Mouse (Mus musculus) intestine, embryonic 16.5 days (tissue): Measurements from ENCODE around the gene Zmym4. TPM values are rescaled to one million over a fixed set of nuclear protein-coding genes. Genes with fewer than 3 reads are reported as not detected.
"Not testable (repeated sequence)": the region's sequence is repeated elsewhere in the genome, so short reads cannot be mapped to it uniquely, and the experiment has no call there.

Source experiments
- ATAC-seq: fragments of 200-750 bp; cut with Nextera tagmentation; 2 replicates; pipeline ENCODE4 v1.8.0; 2017; ENCODE audit warnings: moderate TSS enrichment, moderate library complexity
- H3K27ac ChIP-seq: fragments of 300-500 bp; sonication (generic); 2 replicates; pipeline ENCODE4 v1.5.1; 2014; ENCODE audit warnings: mild to moderate bottlenecking, low read length
- H3K27me3 ChIP-seq: fragments of 300-500 bp; sonication (generic); replicated peaks from 2 replicates; pipeline ENCODE4 v1.6.1; 2014; ENCODE audit warnings: low read length, control low read depth, mixed read lengths; ENCODE audit not compliant: control insufficient read depth, insufficient read depth
- H3K36me3 ChIP-seq: fragments of 300-500 bp; sonication (generic); 2 replicates; pipeline ENCODE4 v1.6.1; 2014; ENCODE audit warnings: low read length, control low read depth; ENCODE audit not compliant: control insufficient read depth, insufficient read depth
- H3K4me1 ChIP-seq: fragments of 300-500 bp; sonication (generic); 2 replicates; pipeline ENCODE4 v1.6.1; 2014; ENCODE audit warnings: low read length, control low read depth, mixed read lengths; ENCODE audit not compliant: control insufficient read depth, insufficient read depth
- H3K4me2 ChIP-seq: fragments of 300-500 bp; sonication (generic); 2 replicates; pipeline ENCODE4 v1.6.1; 2014; ENCODE audit warnings: low read depth, low read length, control low read depth
- H3K4me3 ChIP-seq: fragments of 300-500 bp; sonication (generic); 2 replicates; pipeline ENCODE4 v1.5.1; 2014; ENCODE audit warnings: mild to moderate bottlenecking, low read length
- H3K9ac ChIP-seq: fragments of 300-500 bp; sonication (generic); 2 replicates; pipeline ENCODE4 v1.6.1; 2014; ENCODE audit warnings: low read depth, low read length
- H3K9me3 ChIP-seq: fragments of 300-500 bp; sonication (generic); 2 replicates; pipeline ENCODE4 v1.6.1; 2016; ENCODE audit warnings: low read length, control low read depth; ENCODE audit not compliant: control insufficient read depth
- WGBS: fragments of 180-500 bp; shearing (Covaris S2); extraction: QIAGEN DNeasy Blood & Tissue Kit; methylation state at CpG from one replicate; pipeline ENCODE4 v1.1.7; 2014; 5-methylcytosine and 5-hydroxymethylcytosine counted together
- polyA plus RNA-seq: library from polyadenylated mRNA; unstranded; fragments of >200 nt; fragmentation: Nextera tagmentation; extraction: Ambion mirVana; gene quantifications from 2 replicates; pipeline ENCODE4 v1.2.1, GENCODE M21; 2015

Gene Zmym4
- 10.1 and 10.7 TPM in 2 replicates for polyA plus RNA-seq

GRCm38 (mm10) chr4:126967864-126968821, at the start of gene Zmym4:
Gene Zmym4 (minus strand): TSS chr4:126968135.
- Histone ChIP-seq H3K36me3 (no peaks in the 10 kb centered on the region), H3K9ac (peak within 1 kb of the TSS; percentile 99), H3K27ac (peak within 1 kb of the TSS; percentile 92), H3K4me2 (peak within 1 kb of the TSS; percentile 76), H3K9me3 (no peaks in the 10 kb centered on the region), H3K27me3 (no peaks in the 10 kb centered on the region), H3K4me1 (no peaks in the 10 kb centered on the region), H3K4me3 (peak within 1 kb of the TSS; percentile 93)
- WGBS: 6% methylated on average over 52 of the region's 54 CpGs
- peak; percentile 98 for ATAC-seq

DNA sequence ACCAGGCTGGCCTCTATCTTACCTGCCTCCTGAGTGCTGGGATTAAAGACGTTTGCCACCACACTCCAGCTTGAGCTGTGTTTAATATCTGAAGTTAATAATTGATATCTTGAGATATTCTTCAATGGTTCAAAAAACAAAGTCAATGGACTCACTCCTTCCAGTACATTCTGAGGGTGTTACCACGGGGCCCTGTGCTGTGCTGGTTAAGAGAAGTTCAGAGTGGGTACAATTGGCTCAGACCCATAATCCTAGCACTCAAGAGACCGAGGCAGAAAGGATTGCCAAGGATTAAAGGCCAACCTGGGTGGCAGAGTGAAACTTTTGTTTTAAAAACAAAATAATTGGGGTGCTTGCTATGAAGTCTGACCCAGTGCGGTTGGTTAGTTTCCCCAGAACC, 48.4 kb upstream of the Zmym4 start:
- Histone ChIP-seq H3K4me1 (peaks cover 4% of the 10 kb centered on the region; the same call in 1 of the 2 replicates), H3K27ac (no peak overlapping the region), H3K36me3 (no peaks in the 10 kb centered on the region), H3K27me3 (no peaks in the 10 kb centered on the region), H3K9ac (no peak overlapping the region), H3K9me3 (no peaks in the 10 kb centered on the region), H3K4me3 (no peak overlapping the region), H3K4me2 (no peak overlapping the region)
- 79% methylated on average over 4 of the region's 4 CpGs for WGBS
- no peak for ATAC-seq

DNA sequence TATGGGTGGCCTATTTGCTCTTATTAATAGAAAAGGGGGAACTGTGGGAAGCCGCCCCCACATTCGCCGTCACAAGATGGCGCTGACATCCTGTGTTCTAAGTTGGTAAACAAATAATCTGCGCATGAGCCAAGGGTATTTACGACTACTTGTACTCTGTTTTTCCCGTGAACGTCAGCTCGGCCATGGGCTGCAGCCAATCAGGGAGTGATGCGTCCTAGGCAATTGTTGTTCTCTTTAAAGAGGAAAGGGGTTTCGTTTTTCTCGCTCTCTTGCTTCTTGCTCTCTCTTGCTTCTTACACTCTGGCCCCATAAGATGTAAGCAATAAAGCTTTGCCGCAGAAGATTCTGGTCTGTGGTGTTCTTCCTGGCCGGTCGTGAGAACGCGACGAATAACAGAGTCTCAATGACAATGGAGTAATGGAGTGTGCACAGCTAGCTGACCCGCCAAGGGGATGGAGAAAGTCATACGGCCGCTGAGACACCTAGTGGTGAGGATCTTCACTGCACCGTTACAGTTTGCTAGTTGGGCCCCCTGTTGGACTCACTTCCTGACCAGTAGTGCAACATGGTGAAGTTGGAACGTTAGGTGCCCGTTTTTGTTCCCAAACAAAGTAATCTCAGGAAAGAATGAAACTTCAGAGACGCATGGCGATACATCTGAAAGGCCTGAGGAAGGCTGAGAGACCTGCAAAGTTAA, 47.5 kb upstream of the Zmym4 start:
- ATAC-seq: peak; percentile 94
- WGBS: 18% methylated on average over 14 of the region's 26 CpGs
- not testable (repeated sequence) for H3K27ac ChIP-seq, H3K36me3 ChIP-seq, H3K27me3 ChIP-seq, H3K4me1 ChIP-seq, H3K9me3 ChIP-seq, H3K9ac ChIP-seq
- Histone ChIP-seq H3K4me2 (0 out of 2 replicates have a peak overlapping the region, but pooled peaks have one; percentile 37), H3K4me3 (peak overlapping the region; percentile 37)

DNA sequence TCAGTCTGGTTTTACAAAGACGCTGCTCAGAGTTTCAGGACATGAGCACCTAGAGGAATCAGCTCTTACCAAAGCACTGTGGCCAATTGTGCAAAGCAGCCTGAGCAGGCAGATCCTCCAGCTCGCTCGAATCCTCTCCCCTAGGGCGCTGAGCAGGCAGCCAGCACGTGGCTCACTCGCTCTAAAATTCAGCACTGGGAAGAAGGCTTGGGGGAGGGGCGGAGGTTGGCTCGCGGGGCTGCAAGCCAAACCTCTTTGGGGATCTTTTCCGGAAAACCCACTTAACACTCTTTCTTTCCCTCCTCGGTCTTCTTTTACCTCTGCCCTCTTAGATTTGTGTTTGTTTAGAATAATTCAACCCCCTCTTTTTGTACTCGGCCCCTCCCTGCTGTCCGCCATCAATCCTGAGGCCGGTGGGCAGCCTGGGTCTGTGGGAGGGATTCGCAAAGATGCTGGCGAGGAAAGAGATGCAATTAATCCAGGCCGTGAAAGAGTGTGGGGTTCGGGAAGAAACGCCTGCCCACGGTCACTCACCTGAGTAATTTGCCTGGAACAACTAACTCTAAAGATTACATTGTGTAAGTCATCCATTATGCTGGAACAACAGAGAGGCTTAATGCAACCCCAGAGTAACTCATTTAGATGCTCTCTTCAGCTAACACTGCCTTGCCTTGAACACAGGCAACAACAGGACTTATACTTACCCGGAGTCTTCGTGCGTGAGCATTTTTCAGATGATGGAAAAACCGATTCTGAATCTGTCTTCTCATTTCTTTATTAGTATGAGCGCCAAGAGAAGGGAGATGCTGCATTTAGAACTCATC, 37.4 kb upstream of the Zmym4 start:
- Histone ChIP-seq H3K9me3 (no peaks in the 10 kb centered on the region), H3K4me2 (peak overlapping the region; percentile 60), H3K9ac (peak overlapping the region; percentile 21), H3K36me3 (no peaks in the 10 kb centered on the region), H3K4me3 (peak overlapping the region; percentile 33), H3K27me3 (no peaks in the 10 kb centered on the region), H3K4me1 (peaks cover 6% of the 10 kb centered on the region), H3K27ac (no peak overlapping the region)
- 19% methylated on average over 25 of the region's 25 CpGs for WGBS
- peak; percentile 48; the same call in 1 of the 2 replicates for ATAC-seq

- ATAC-seq: no peak
Observed at GRCm38 (mm10) chr4:127004384-127004783, 36.4 kb upstream of the Zmym4 start.

GRCm38 (mm10) chr4:127000601-127001105, 32.7 kb upstream of the Zmym4 start:
- ATAC-seq: no peak
- H3K4me1 ChIP-seq: peaks cover 6% of the 10 kb centered on the region
- WGBS: 49% methylated on average over 8 of the region's 8 CpGs
- H3K9ac ChIP-seq: no peak overlapping the region
- H3K4me2 ChIP-seq: no peak overlapping the region
- no peak overlapping the region for H3K4me3 ChIP-seq
- H3K36me3 ChIP-seq: no peaks in the 10 kb centered on the region
- H3K27ac ChIP-seq: no peak overlapping the region
- no peaks in the 10 kb centered on the region for H3K27me3 ChIP-seq
- H3K9me3 ChIP-seq: no peaks in the 10 kb centered on the region

More at GRCm38 (mm10) chr4:127004384-127004783, 36.4 kb upstream of the Zmym4 start:
- H3K4me1 ChIP-seq: peaks cover 6% of the 10 kb centered on the region
- no peaks in the 10 kb centered on the region for H3K9me3 ChIP-seq
- no peak overlapping the region for H3K4me2 ChIP-seq
- no peaks in the 10 kb centered on the region for H3K36me3 ChIP-seq
- H3K27me3 ChIP-seq: no peaks in the 10 kb centered on the region
- H3K9ac ChIP-seq: no peak overlapping the region
- H3K4me3 ChIP-seq: no peak overlapping the region
- no peak overlapping the region for H3K27ac ChIP-seq
- 81% methylated on average over 3 of the region's 3 CpGs for WGBS

- 93% methylated on average over 16 of the region's 16 CpGs for WGBS
Observed at GRCm38 (mm10) chr4:126999372-126999771, 31.4 kb upstream of the Zmym4 start.

DNA sequence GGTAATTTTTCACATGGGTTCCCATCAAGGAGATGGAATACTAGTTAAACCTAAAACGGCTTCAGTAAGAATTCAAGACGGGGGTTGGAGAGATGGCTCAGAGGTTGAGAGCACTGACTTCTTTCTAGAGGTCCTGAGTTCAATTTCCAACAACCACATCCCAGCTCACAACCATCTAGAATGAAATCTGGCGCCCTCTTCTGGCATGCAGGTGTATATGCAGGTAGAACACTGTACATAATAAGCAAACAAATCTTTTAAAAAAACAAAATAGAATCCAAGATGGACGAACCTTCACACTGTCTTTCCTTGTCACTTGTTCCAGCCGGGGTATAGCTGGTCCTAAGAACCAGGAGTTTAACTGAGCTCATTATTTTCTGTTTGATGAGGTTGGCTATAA, 24.4 kb upstream of the Zmym4 start:
- H3K27me3 ChIP-seq: no peaks in the 10 kb centered on the region
- H3K27ac ChIP-seq: no peak overlapping the region
- H3K9ac ChIP-seq: no peak overlapping the region
- WGBS: 64% methylated on average over 5 of the region's 5 CpGs
- no peak for ATAC-seq
- no peaks in the 10 kb centered on the region for H3K9me3 ChIP-seq
- H3K4me3 ChIP-seq: no peak overlapping the region
- H3K4me2 ChIP-seq: no peak overlapping the region
- no peaks in the 10 kb centered on the region for H3K4me1 ChIP-seq
- no peaks in the 10 kb centered on the region for H3K36me3 ChIP-seq

More at GRCm38 (mm10) chr4:126999372-126999771, 31.4 kb upstream of the Zmym4 start:
- not testable (repeated sequence) for H3K4me2 ChIP-seq, H3K4me1 ChIP-seq, H3K27me3 ChIP-seq, H3K9ac ChIP-seq, H3K27ac ChIP-seq, H3K36me3 ChIP-seq, H3K4me3 ChIP-seq, H3K9me3 ChIP-seq, ATAC-seq
